Mouse (Mus musculus) lung, adult 2 months (tissue): ENCODE results near the gene Ptpn11. TPM values are rescaled to one million over a fixed set of nuclear protein-coding genes. Genes with fewer than 3 reads are reported as not detected.
"Not testable (repeated sequence)": the region's sequence is repeated elsewhere in the genome, so short reads cannot be mapped to it uniquely, and the experiment has no call there.

ENCODE experiments used
- DNase-seq: peaks from one replicate; pipeline ENCODE4 v3.0.0; 2022
- H3K4me1 ChIP-seq: fragments of 200-500 bp; 2 replicates; pipeline ENCODE4 v1.6.1; 2011; ENCODE audit warnings: low read length; ENCODE audit not compliant: control insufficient read depth, insufficient read depth
- H3K4me3 ChIP-seq: fragments of 200-500 bp; replicated peaks from 2 replicates; pipeline ENCODE3; 2011; ENCODE audit warnings: low read depth, mild to moderate bottlenecking, control low read depth, low read length; ENCODE audit errors: extremely low read depth
- CTCF ChIP-seq: fragments of 200-500 bp; IDR thresholded peaks from 2 replicates; pipeline ENCODE4 v1.5.1; 2011; ENCODE audit warnings: mild to moderate bottlenecking, low read length, control low read depth; ENCODE audit not compliant: insufficient read depth
- POLR2A ChIP-seq: fragments of 200-500 bp; IDR thresholded peaks from 2 replicates; pipeline ENCODE4 v1.6.1; 2011; ENCODE audit warnings: low read depth, mild to moderate bottlenecking, control low read depth, low read length, borderline replicate concordance; ENCODE audit errors: extremely low read depth
- WGBS: fragments of 180-500 bp; shearing (Covaris S2); methylation state at CpG from one replicate; pipeline ENCODE4 v1.1.7; 2018; 5-methylcytosine and 5-hydroxymethylcytosine counted together
- polyA plus RNA-seq: library from polyadenylated mRNA; depleted of rRNA; stranded (reverse); fragments of >200 nt; gene quantifications from 2 replicates; pipeline ENCODE4 v1.2.3, GENCODE M21; 2012

The Ptpn11 gene
- polyA plus RNA-seq, 1 experiment, result 44.4 TPM

- no peak for DNase-seq
- peaks cover 7% of the 10 kb centered on the region for H3K4me1 ChIP-seq
- WGBS, result 77% methylated on average over 2 of the region's 2 CpGs
- H3K4me3 ChIP-seq, result no peak overlapping the region
- TF ChIP-seq POLR2A (no peak), CTCF (no peak)
These were observed 34.7 kb upstream of the Ptpn11 start for GRCm38 (mm10) chr5:121225854-121226253.

- no peak for DNase-seq
- no peak overlapping the region for H3K4me3 ChIP-seq
- H3K4me1 ChIP-seq, result peaks cover 5% of the 10 kb centered on the region
- TF ChIP-seq CTCF (no peak), POLR2A (no peak)
- WGBS, result 78% methylated on average over 3 of the region's 3 CpGs
These were observed 33.7 kb upstream of the Ptpn11 start for GRCm38 (mm10) chr5:121224856-121225255.

GRCm38 (mm10) chr5:121224020-121224419, 32.8 kb upstream of the Ptpn11 start:
- H3K4me1 ChIP-seq, H3K4me3 ChIP-seq, DNase-seq: not testable (repeated sequence)
- WGBS, result 90% methylated on average over 4 of the region's 4 CpGs

- DNase-seq, result no peak
- H3K4me1 ChIP-seq, result peaks cover 5% of the 10 kb centered on the region
- TF ChIP-seq CTCF (no peak), POLR2A (no peak)
- WGBS, result 22% methylated on average over 23 of the region's 23 CpGs
- H3K4me3 ChIP-seq, result peak overlapping the region; percentile 19
These were observed 30.2 kb upstream of the Ptpn11 start for GRCm38 (mm10) chr5:121221328-121221850.

- DNase-seq, result no peak
- Histone ChIP-seq H3K4me3 (peak overlapping the region; percentile 54), H3K4me1 (peaks cover 5% of the 10 kb centered on the region)
- 0% methylated on average over 37 of the region's 38 CpGs for WGBS
- TF ChIP-seq CTCF, result no peak
- TF ChIP-seq POLR2A, result no peak
These were observed 29.6 kb upstream of the Ptpn11 start for GRCm38 (mm10) chr5:121220732-121221301.

GRCm38 (mm10) chr5:121219980-121220731, 29.0 kb upstream of the Ptpn11 start, which contains the start of gene Hectd4:
Hectd4 (plus strand) TSS chr5:121220219.
- peak within 1 kb of the TSS; percentile 54 for H3K4me3 ChIP-seq
- TF ChIP-seq CTCF (no peak), POLR2A (peak; percentile 63; the same call in 1 of the 2 replicates)
- DNase-seq, result peak; percentile 98
- H3K4me1 ChIP-seq, result peaks cover 5% of the 10 kb centered on the region
- under 1% methylated on average over 83 of the region's 90 CpGs for WGBS

DNA sequence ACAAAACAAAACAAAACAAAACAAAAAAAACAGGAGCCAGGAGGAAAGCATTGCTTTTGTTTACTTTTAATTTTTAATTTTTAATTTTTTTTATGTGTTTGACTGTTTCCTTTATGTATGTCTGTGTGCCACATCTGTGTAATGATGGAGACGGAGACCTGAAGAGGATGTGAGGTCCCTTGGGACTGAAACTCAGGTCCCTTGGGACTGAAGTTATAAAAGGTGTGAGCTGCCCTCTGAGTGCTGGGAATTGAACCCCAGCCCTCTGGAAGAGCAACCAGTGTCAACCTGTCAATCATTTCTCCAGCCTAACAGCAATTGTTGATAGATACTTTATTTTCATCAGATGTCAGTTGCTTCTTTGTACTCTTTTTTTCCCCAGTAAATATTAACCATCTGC, 28.0 kb upstream of the Ptpn11 start:
- no peak overlapping the region for H3K4me3 ChIP-seq
- TF ChIP-seq POLR2A (no peak), CTCF (no peak)
- H3K4me1 ChIP-seq, result peaks cover 5% of the 10 kb centered on the region
- 62% methylated on average over 1 of the region's 1 CpGs for WGBS
- DNase-seq, result no peak

GRCm38 (mm10) chr5:121217313-121217634, 26.1 kb upstream of the Ptpn11 start:
- DNase-seq, result no peak
- no peak overlapping the region for H3K4me3 ChIP-seq
- WGBS, result 92% methylated on average over 2 of the region's 2 CpGs
- no peak for TF ChIP-seq POLR2A
- TF ChIP-seq CTCF, result no peak
- H3K4me1 ChIP-seq, result peaks cover 5% of the 10 kb centered on the region

GRCm38 (mm10) chr5:121216584-121217312, 25.6 kb upstream of the Ptpn11 start:
- H3K4me3 ChIP-seq, H3K4me1 ChIP-seq, DNase-seq: not testable (repeated sequence)
- WGBS, result 88% methylated on average over 9 of the region's 9 CpGs

DNA sequence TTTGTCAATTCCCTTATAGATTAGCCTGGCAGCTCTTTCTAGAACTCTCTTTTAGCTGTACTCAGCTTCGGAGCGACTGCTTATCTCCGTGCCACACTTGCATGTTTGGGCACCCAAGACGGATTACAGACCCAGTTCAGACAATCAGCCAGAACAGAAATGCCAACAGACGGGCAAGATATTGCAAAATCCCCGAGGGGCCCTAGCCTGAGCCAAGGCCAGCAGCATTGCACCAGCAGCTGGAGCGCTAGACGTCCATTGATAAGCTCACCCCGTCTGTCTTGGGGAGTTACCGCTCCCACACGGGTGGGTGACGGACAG, 24.9 kb upstream of the Ptpn11 start:
- DNase-seq, result no peak
- Histone ChIP-seq H3K4me1 (no peaks in the 10 kb centered on the region), H3K4me3 (no peak overlapping the region)
- 65% methylated on average over 12 of the region's 12 CpGs for whole genome bisulfite sequencing
- TF ChIP-seq CTCF (no peak), POLR2A (no peak)
